Mouse (Mus musculus) layer of hippocampus, adult 8-10 months (tissue): Measurements from ENCODE around the gene Asb2. TPM values are rescaled to one million over a fixed set of nuclear protein-coding genes. Genes with fewer than 3 reads are reported as not detected.

Source experiments
- DNase-seq, 2 experiments: peaks; one replicate each; pipeline ENCODE4 v3.0.0; 2022; ENCODE audit warnings: low spot score in 2 of 2
- total RNA-seq, 4 experiments: library from RNA; stranded (reverse); gene quantifications; 2 replicates each; pipeline ENCODE4 v1.2.4; 2022

Asb2 gene
- total RNA-seq, 4 experiments from 2014 or later: 2.3 to 3.4 (median 2.6) TPM

GRCm38 (mm10) chr12:103361539-103362307, 5.9 kb upstream of the Asb2 start:
- no peak for DNase-seq

GRCm38 (mm10) chr12:103360812-103361211, 5.0 kb upstream of the Asb2 start:
- no peak for DNase-seq

- no peak for DNase-seq
Observed at GRCm38 (mm10) chr12:103358951-103359801, 3.4 kb upstream of the Asb2 start.

- DNase-seq: no peak
Observed at GRCm38 (mm10) chr12:103358216-103358615, 2.4 kb upstream of the Asb2 start.

DNA sequence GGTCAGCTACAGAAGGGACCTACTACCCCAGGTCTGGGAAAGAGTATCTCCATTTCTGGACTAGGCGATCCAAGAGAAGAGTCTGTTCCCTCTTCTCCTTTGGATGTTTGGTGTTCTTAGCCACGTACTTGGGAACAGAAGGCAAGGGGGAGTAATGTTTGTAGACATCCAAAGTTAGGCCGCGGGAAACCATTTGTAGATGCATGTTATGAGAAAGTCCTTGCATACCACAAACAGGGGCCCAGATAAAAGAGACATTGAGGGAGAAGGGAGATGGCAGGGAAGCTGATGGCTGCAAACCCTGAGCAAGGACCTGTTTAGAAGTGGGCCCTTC, 581 bp upstream of the Asb2 start:
- DNase-seq: no peak

DNA sequence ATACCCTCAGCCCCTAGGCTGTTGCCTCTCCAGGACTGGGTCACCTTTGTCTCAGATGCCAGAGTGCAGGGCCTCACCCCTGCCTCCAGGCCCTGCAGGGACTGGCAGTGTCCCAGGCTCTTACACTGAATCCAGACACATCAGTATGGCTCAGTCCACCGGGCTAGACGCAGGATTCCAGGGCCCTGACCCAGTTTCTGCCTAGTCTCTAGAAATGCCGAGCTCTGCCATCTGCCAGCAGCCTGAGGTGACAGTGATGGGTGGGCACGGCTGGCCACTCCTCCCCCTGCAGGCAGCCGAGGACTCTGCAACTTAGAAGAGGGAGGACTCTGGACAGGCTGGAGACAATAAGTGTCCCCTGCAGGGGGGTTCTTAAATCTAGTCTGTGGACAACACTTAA, 2.3 kb downstream of the Asb2 start:
- DNase-seq: no peak

GRCm38 (mm10) chr12:103352735-103353134, 3.1 kb downstream of the Asb2 start:
- DNase-seq: no peak

GRCm38 (mm10) chr12:103348506-103348905, 7.3 kb downstream of the Asb2 start:
- peak; percentile 51 to 87 for DNase-seq

- DNase-seq: no peak
Observed at GRCm38 (mm10) chr12:103347406-103347805, 8.4 kb downstream of the Asb2 start.

- no peak for DNase-seq
Observed at GRCm38 (mm10) chr12:103346945-103347344, 8.9 kb downstream of the Asb2 start.

DNA sequence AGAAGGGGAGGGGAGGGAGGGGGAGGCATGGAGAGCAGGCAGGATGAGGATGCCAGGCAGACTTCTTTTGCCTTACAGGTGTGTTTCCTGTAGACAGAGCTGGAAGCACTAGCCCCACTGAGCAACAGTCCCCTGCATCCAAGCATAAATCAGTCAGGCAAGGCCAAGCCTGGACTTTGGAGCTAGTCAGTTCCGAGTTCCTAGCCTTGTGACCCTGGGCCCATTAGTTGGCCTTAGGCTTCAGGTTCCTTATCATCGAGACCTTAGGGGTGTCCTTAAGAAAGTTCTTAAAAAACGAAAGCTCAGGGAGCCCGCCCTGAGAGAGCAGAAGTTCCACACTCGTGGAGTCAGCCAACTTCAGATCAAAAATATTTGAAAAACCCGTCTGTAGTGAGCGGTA, 10.9 kb downstream of the Asb2 start:
- no peak for DNase-seq

GRCm38 (mm10) chr12:103343456-103343855, 12.3 kb downstream of the Asb2 start:
- no peak for DNase-seq

GRCm38 (mm10) chr12:103341212-103341611, 14.6 kb downstream of the Asb2 start:
- DNase-seq: no peak

GRCm38 (mm10) chr12:103338162-103338798, 17.5 kb downstream of the Asb2 start:
- no peak for DNase-seq

DNA sequence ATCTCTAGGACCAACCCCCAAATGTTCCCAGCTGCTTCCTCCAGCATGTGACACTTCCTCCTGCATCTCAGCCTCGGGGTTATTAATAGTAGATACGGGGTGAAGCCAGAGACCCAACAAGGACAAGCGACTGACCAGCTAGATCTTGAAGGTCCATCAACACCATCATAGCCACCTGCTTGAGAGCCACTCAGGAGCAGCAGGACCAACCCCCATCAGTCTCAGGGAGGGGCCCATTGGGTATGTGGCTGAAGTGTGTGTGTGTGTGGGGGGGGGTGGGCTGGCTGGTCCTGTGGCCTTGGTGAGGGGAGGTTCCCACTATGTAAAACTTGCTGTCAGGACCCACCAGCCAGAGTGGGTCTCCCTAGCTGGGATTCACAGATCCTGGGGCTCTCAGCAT, 19.0 kb downstream of the Asb2 start:
- DNase-seq: no peak

GRCm38 (mm10) chr12:103333426-103333825, 22.4 kb downstream of the Asb2 start:
- no peak for DNase-seq

GRCm38 (mm10) chr12:103332879-103333278, 22.9 kb downstream of the Asb2 start:
- DNase-seq: no peak

DNA sequence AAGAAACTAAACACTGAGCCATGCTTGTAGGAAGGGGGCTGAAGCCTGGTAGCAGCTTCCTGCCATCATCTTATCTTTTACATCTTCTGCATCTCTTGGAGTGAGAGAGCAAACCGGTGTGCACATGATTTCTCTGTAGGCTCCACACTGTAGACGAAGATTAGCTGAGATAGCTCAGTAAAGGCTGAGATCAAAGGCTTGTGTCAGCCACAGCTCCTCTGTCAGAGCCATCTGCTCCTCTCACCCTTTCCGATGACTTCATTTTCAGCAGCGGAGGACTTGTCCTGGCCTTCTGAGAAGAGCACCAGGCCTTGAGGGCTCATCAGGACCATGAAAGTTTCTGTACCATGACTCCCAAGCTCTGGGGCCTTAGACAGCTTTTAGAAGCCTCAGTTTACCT, 24.3 kb downstream of the Asb2 start:
- no peak for DNase-seq

DNA sequence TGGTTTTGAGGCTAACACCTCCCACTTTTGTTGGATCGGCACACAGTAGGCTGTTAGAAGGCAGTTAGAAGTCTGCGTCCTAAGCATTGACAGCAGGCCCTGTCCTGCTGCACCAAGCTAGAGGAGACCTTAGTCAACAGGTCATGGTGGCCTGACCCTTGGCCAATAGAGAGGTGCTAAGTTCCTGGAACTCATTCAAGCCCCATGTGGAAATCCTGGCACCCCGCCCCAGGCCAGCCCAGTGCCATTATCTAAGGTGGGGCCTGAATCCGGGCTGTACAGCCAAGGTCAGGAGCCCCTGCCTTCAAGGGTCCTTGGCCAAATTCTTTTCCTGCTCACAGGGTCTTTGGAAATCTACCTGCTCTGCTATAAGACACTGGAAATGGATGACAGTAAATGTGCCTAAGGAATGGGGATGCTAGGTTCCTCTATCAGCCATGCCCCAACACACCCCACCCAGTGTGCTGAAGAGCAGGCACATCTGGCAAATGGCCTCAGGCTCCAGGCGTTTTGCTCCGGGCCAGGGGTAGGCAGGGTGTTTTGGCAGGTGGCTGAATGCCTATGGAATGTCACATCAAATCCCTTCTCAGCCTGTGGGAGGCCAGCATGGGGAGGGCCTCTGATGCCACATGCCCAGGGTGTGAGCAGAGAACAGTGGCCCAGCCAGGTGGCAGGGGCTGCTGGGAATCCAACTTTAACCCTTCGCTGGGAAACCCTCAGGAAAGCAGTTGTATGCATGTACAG, 27.2 kb downstream of the Asb2 start:
- no peak for DNase-seq

- no peak for DNase-seq
Observed at GRCm38 (mm10) chr12:103327107-103327506, 28.7 kb downstream of the Asb2 start.

DNA sequence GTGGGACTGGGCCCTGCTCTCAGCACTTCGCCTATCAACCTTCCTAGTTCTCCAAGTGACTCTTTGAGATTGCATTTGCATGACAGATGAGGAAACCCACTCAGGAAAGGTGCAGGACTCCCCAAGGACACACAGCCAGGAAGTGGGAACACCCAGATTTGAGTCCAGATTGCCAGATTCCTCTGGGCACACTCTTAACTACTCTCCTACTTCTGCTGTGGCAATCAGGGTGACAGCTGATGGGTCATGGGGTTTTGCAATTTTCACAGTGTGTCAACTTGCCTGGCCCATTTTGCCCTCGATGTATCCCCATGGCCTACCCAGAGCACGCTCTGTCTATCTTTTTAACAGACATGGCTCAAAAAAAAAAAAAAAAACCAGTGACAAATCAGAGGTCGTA, 29.2 kb downstream of the Asb2 start:
- DNase-seq: no peak
